Mouse (Mus musculus) hindbrain, embryonic 14.5 days (tissue): ENCODE measurements around the gene Ube2cbp. TPM values are rescaled to one million over a fixed set of nuclear protein-coding genes. Genes with fewer than 3 reads are reported as not detected.

ENCODE experiments used
- ATAC-seq: fragments of 200-750 bp; cut with Nextera tagmentation; 2 replicates; pipeline ENCODE4 v1.8.0; 2017; ENCODE audit warnings: moderate number of reproducible peaks, mild to moderate bottlenecking, moderate TSS enrichment, moderate library complexity; ENCODE audit not compliant: low FRiP score
- DNase-seq: peaks from one replicate; pipeline ENCODE4 v3.0.0-alpha.2; 2015; ENCODE audit warnings: low spot score
- H3K27ac ChIP-seq: fragments of 300-500 bp; sonication (generic); 2 replicates; pipeline ENCODE4 v1.5.1; 2014; ENCODE audit warnings: mild to moderate bottlenecking, moderate library complexity
- H3K27me3 ChIP-seq: fragments of 300-500 bp; sonication (generic); 2 replicates; pipeline ENCODE4 v1.6.1; 2014; ENCODE audit warnings: mild to moderate bottlenecking, low read length, mixed read lengths; ENCODE audit not compliant: control insufficient read depth, insufficient read depth
- H3K36me3 ChIP-seq: fragments of 300-500 bp; sonication (generic); replicated peaks from 2 replicates; pipeline ENCODE4 v1.6.1; 2014; ENCODE audit not compliant: control insufficient read depth, insufficient read depth
- H3K4me1 ChIP-seq: fragments of 300-500 bp; sonication (generic); replicated peaks from 2 replicates; pipeline ENCODE4 v1.6.1; 2014; ENCODE audit warnings: antibody characterized with exemption, low read length, mixed read lengths; ENCODE audit not compliant: control insufficient read depth, insufficient read depth
- H3K4me2 ChIP-seq: fragments of 300-500 bp; sonication (generic); replicated peaks from 2 replicates; pipeline ENCODE4 v1.6.1; 2014; ENCODE audit warnings: mild to moderate bottlenecking, moderate library complexity
- H3K4me3 ChIP-seq: fragments of 300-500 bp; sonication (generic); replicated peaks from 2 replicates; pipeline ENCODE4 v1.5.1; 2014; ENCODE audit warnings: mild to moderate bottlenecking, low read length
- H3K9ac ChIP-seq: fragments of 300-500 bp; sonication (generic); 2 replicates; pipeline ENCODE4 v1.6.1; 2014
- H3K9me3 ChIP-seq: fragments of 300-500 bp; sonication (generic); 2 replicates; pipeline ENCODE4 v1.6.1; 2016; ENCODE audit warnings: low read length; ENCODE audit not compliant: control insufficient read depth
- WGBS: fragments of 180-500 bp; shearing (Covaris S2); extraction: QIAGEN DNeasy Blood & Tissue Kit; methylation state at CpG from one replicate; pipeline ENCODE4 v1.1.7; 2014; 5-methylcytosine and 5-hydroxymethylcytosine counted together
- polyA plus RNA-seq: library from polyadenylated mRNA; unstranded; fragments of >200 nt; fragmentation: Nextera tagmentation; extraction: Ambion mirVana; gene quantifications from 2 replicates; pipeline ENCODE4 v1.2.1, GENCODE M21; 2014

Ube2cbp gene
- polyA plus RNA-seq, 1 experiment from 2014 or later, result 7.4 TPM

DNA sequence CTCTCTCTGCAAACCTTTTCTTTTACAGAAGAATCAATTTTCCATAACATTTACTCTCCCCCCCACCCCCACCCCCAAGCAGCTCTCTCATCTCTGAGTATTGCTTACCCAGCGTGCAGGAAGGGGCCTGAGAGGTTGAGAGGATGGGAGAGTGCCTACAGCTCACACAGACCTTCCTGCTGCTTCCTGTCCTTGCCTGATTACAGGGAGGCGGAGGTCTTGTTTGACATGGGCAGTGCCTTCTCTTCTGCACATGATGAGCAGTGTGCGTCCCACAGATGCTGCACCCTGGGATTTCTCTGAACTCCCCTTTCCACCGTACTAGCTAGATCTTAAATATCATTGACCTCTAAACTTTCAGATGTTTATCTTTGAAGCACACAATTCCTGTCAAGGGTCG, 182.2 kb downstream of the Ube2cbp start:
- no peak overlapping the region for H3K4me3 ChIP-seq
- peaks cover 8% of the 10 kb centered on the region for H3K4me1 ChIP-seq
- 78% methylated on average over 5 of the region's 5 CpGs for WGBS
- DNase-seq, result no peak
- H3K27ac ChIP-seq, result no peak overlapping the region
- H3K27me3 ChIP-seq, result no peaks in the 10 kb centered on the region
- no peaks in the 10 kb centered on the region for H3K9me3 ChIP-seq
- no peak for ATAC-seq
- H3K4me2 ChIP-seq, result no peak overlapping the region
- no peaks in the 10 kb centered on the region for H3K36me3 ChIP-seq
- H3K9ac ChIP-seq, result no peak overlapping the region

DNA sequence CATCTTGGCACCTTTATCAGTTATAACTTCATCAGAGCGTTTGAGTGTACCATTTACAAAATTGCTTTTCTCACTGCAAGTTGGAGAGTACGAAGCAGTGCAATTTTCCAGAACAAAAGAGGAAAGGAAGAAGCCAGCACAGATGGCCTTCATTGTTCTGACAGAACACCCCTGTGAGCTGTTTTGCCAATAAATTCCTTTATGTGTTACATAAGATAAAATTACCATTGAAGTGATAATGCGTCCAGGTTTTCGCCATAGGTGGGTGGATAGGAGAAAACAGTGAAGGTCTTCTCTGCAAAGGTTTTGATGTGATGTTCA, 183.6 kb downstream of the Ube2cbp start:
- Histone ChIP-seq H3K36me3 (no peaks in the 10 kb centered on the region), H3K9me3 (no peaks in the 10 kb centered on the region), H3K4me1 (no peaks in the 10 kb centered on the region), H3K4me3 (no peak overlapping the region), H3K27ac (no peak overlapping the region), H3K4me2 (no peak overlapping the region), H3K9ac (no peak overlapping the region), H3K27me3 (no peaks in the 10 kb centered on the region)
- WGBS, result 59% methylated on average over 4 of the region's 4 CpGs
- ATAC-seq (no peak), DNase-seq (no peak)

DNA sequence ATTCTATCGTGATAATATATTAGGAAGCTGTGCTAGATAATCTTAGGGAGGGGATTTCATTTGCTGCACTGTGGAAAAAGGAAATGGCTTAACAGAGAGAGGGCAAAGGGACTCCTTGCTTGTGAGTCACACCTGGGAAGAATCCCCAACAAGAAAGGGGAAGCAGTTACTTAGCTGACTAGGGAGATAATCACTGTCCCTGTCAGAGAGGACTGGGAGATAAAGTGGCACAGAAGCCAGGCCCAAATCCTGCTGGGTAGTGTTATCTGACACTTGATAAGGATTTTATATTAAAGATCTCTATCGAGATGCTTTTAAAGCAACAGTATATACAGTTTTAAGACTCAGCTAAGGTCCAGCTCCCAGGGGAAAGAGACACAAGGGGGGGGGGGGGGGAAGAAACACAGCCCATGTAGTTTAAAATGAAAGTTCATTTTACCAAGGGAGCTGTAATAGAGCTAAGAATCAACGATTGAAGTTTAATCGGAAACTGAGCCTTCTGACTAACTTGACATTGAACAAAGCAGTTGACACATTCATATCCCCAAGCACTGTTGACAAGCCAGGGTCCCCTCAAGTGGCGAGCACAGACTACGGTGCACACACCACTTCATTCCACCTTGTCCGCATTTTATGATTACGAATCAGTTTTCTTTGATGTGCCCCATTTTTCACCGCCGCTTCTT, 184.1 kb downstream of the Ube2cbp start:
- Histone ChIP-seq H3K36me3 (no peaks in the 10 kb centered on the region), H3K4me3 (no peak overlapping the region), H3K9ac (no peak overlapping the region), H3K27me3 (no peaks in the 10 kb centered on the region), H3K27ac (no peak overlapping the region), H3K9me3 (no peaks in the 10 kb centered on the region), H3K4me2 (no peak overlapping the region), H3K4me1 (no peaks in the 10 kb centered on the region)
- ATAC-seq, result no peak
- WGBS, result 80% methylated on average over 10 of the region's 10 CpGs
- no peak for DNase-seq

DNA sequence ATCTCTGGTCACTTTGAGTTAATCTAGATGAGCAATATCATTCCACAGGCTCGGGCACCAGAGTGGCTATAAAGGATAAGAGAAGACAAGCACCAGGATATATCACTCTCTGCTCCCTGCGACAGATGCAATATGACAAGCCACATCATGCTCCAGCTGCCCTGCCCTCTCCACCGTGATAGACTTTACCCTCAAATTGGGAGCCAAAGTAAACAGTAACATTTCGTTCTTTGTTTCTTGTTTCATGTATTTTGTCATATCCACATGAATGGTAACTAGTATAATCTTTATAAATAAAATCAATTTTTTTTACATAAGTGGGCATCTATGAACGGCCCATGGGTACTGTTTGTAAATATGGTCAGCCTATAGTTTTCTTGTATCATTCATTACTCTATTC, 195.2 kb downstream of the Ube2cbp start:
- Histone ChIP-seq H3K9ac (no peak overlapping the region), H3K27ac (no peak overlapping the region), H3K36me3 (no peaks in the 10 kb centered on the region), H3K27me3 (no peaks in the 10 kb centered on the region), H3K9me3 (no peaks in the 10 kb centered on the region), H3K4me3 (no peak overlapping the region), H3K4me1 (no peaks in the 10 kb centered on the region), H3K4me2 (no peak overlapping the region)
- DNase-seq (no peak), ATAC-seq (no peak)
- 91% methylated on average over 5 of the region's 5 CpGs for WGBS

DNA sequence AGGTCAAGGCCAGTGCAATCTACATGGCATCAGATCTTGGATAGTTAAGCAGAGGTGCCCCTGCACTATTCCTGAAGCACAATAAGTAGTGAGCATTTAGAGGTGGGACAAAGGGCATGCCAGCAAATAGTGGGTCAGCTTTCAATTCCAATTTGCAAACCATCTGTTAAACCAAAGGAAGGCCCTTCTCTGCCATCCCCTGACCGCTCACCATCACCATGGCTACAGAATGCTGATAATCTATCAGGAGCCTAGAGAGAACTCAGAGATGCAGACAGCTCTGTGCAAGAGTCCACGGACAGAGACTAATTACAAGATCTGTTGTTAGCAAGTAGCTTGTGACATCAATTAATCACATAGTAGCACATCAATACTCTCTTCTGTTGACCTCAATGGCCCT, 198.1 kb downstream of the Ube2cbp start:
- 19% methylated on average over 2 of the region's 2 CpGs for WGBS
- H3K27ac ChIP-seq, result no peak overlapping the region
- H3K4me1 ChIP-seq, result no peaks in the 10 kb centered on the region
- H3K36me3 ChIP-seq, result no peaks in the 10 kb centered on the region
- H3K4me3 ChIP-seq, result no peak overlapping the region
- ATAC-seq (no peak), DNase-seq (no peak)
- H3K9ac ChIP-seq, result no peak overlapping the region
- no peaks in the 10 kb centered on the region for H3K27me3 ChIP-seq
- H3K9me3 ChIP-seq, result no peaks in the 10 kb centered on the region
- H3K4me2 ChIP-seq, result no peak overlapping the region

Other genes with a start within 250 kb of the Ube2cbp start
- gene Dop1a, start 2.2 kb upstream of the Ube2cbp start, polyA plus RNA-seq, result 41.0 and 45.9 TPM in 2 replicates
- gene Pgm3, start 106.9 kb upstream of the Ube2cbp start, polyA plus RNA-seq, result 33.3 and 38.6 TPM in 2 replicates
- 26.6 and 31.7 TPM in 2 replicates for gene Rwdd2a, start 107.0 kb upstream of the Ube2cbp start, polyA plus RNA-seq
- gene Me1, start 231.0 kb upstream of the Ube2cbp start, polyA plus RNA-seq, result 53.5 and 61.8 TPM in 2 replicates